Mouse (Mus musculus) lung, postnatal 0 days (tissue): ENCODE results near the gene Slc22a13.

ENCODE experiments used
- CTCF ChIP-seq: IDR thresholded peaks from 2 replicates; pipeline ENCODE4 v1.5.1; 2016; ENCODE audit warnings: antibody characterized with exemption, mild to moderate bottlenecking
- EP300 ChIP-seq: IDR thresholded peaks from 2 replicates; pipeline ENCODE4 v1.6.1; 2016; ENCODE audit warnings: antibody characterized with exemption, mild to moderate bottlenecking, control low read depth

DNA sequence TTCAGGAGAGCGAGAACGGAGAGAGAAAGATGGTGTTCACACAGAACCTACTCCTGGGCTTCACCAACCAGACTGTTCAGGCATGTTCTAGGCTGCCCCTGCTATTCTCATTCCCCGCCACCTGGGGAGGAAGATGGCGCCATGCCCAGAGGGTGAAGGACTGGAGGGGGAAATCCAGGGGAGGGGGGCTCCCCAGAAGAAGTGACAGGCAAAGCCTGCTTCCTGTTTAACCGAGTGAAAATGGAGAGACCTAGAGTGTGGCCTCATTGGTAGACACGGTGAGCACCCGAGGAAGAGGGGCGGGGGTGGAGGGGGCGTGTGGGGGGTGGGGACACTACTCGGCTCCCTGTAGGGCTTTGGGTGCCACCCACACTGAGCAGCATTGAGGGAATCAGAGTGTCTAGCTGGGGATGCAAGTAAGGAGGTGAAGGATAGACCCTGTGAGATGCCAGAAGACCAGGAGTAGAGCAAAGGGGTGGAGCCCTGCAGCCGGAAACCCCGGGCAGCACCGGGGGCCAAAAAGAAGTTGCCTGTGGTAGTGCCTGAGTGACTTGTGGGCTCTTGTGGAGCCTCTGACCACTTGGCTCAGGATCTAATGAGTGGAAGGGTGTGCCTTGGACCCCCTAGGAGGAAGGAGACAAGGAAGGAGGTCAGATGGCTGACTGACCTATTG lies 62.7 kb downstream of the Slc22a13 start:
- TF ChIP-seq CTCF (no peak), EP300 (no peak)
